Mouse (Mus musculus): Measurements from ENCODE around the gene Rab3il1. TPM values are rescaled to one million over a fixed set of nuclear protein-coding genes. Genes with fewer than 3 reads are reported as not detected.

Rab3il1 gene
- polyA plus RNA-seq, 1 experiment from 2014 or later = 38.0 TPM

DNA sequence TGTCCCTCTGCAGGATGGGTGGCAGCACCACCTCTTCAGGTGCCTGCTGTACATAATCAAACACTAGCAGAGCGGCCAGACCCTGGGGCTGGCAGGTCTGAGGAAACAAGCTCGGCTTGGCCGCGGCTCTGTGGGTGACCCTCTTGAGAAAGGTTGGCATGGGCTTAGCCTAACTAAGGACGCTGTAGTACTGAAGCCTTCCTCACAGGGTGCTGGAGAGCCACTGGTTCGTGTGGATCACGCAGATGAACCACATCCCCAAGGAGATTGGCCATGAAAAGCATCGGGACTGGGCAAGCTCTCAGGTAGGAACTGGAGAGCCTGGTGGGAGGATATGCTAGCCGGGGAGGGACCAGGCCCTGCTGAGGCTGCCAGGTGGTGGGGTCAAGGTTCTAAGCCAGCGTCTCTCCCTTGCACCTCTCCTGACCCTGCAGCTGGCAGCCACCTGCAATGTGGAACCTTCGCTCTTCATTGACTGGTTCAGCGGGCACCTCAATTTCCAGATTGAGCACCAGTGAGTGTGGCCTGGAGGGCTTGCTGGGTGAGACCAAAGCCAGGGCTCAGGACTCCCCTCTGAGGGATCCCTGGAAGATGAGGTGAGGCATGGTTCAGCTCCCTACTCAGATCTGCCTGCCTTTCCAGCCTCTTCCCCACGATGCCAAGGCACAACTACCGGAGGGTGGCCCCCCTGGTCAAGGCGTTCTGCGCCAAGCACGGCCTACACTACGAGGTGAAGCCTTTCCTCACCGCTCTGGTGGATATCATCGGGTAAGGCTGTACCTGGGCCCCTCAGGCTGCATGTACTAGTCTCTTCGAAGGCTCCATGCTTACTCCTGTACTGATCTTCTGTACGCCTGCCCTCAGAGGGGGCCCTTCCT is 54.6 kb downstream of the Rab3il1 start:
- no peak overlapping the region for H3K27ac ChIP-seq (ENCODE audit: poor library complexity, severe bottlenecking)
- no peak overlapping the region for H3K4me3 ChIP-seq
- peaks cover 81% of the 10 kb centered on the region for H3K36me3 ChIP-seq
- H3K4me1 ChIP-seq (replicated peaks) = peaks cover 14% of the 10 kb centered on the region
- H3K9ac ChIP-seq = no peak overlapping the region
- no peaks in the 10 kb centered on the region for H3K9me3 ChIP-seq (replicated peaks)
- ATAC-seq (ENCODE audit: insufficient number of reproducible peaks, low FRiP score) = no peak
- 84% methylated on average over 22 of the region's 22 CpGs for WGBS
- no peak overlapping the region for H3K4me2 ChIP-seq
- no peaks in the 10 kb centered on the region for H3K27me3 ChIP-seq (replicated peaks)

- ATAC-seq (ENCODE audit: insufficient number of reproducible peaks, low FRiP score) = no peak
- H3K9ac ChIP-seq = no peak overlapping the region
- WGBS = 89% methylated on average over 3 of the region's 3 CpGs
- H3K4me1 ChIP-seq (replicated peaks) = peaks cover 14% of the 10 kb centered on the region; the same call in 1 of the 2 replicates
- no peak overlapping the region for H3K4me2 ChIP-seq
- H3K9me3 ChIP-seq (replicated peaks) = no peaks in the 10 kb centered on the region
- H3K27me3 ChIP-seq (replicated peaks) = no peaks in the 10 kb centered on the region
- H3K4me3 ChIP-seq = no peak overlapping the region
- peaks cover 85% of the 10 kb centered on the region for H3K36me3 ChIP-seq
- H3K27ac ChIP-seq (ENCODE audit: poor library complexity, severe bottlenecking) = no peak overlapping the region
Measured at GRCm38 (mm10) chr19:10056686-10057085, 55.2 kb downstream of the Rab3il1 start.

DNA sequence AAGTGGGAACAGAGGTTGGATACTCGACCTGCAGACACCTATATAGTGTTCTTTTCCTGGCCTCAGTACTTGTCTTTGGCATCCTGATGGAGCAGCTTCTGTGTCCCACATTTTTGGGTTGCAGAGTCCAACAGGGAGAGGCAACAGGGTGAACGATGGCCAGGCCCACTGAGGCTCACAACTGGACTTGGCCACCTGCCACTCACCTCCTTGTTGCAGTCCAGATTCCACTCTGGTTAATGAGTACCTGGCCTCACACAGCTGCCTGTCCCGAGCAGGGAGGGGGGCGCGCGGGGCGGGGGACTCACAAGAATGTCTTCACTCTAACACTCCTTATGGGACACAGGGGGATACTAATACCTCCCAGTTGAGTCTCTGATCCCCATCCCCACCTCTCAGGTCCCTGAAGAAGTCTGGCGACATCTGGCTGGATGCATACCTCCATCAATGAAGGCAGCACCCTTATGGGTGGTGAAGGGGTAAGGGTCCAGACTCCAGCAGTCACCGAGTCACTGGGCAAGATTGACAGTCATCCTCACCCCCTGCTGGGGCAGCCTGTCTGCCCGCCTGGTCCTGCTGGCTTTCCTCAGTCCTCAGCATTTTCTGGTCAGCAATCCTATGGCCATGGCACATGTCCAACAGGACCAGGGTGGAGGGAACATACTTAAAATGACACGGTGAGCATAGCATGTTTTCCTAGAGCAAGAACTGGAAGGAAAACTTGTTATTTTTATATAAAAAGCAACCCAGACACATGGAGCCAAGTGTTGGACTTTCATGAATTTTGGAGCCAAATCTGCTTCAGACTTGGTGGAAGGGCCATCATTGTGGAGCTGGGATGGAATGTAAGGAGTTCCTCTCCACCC is 56.2 kb downstream of the Rab3il1 start:
- Histone ChIP-seq H3K4me1 (replicated peaks) (peaks cover 14% of the 10 kb centered on the region; the same call in 1 of the 2 replicates), H3K4me3 (no peak overlapping the region), H3K27me3 (replicated peaks) (no peaks in the 10 kb centered on the region), H3K9ac (no peak overlapping the region), H3K27ac (ENCODE audit: poor library complexity, severe bottlenecking) (no peak overlapping the region), H3K36me3 (peaks cover 86% of the 10 kb centered on the region), H3K4me2 (no peak overlapping the region), H3K9me3 (replicated peaks) (no peaks in the 10 kb centered on the region)
- 64% methylated on average over 11 of the region's 11 CpGs for WGBS
- no peak for ATAC-seq (ENCODE audit: insufficient number of reproducible peaks, low FRiP score)

- H3K27ac ChIP-seq (ENCODE audit: poor library complexity, severe bottlenecking) = no peak overlapping the region
- no peaks in the 10 kb centered on the region for H3K27me3 ChIP-seq (replicated peaks)
- H3K4me1 ChIP-seq (replicated peaks) = peaks cover 14% of the 10 kb centered on the region; the same call in 1 of the 2 replicates
- ATAC-seq (ENCODE audit: insufficient number of reproducible peaks, low FRiP score) = no peak
- no peak overlapping the region for H3K4me3 ChIP-seq
- no peak overlapping the region for H3K9ac ChIP-seq
- peaks cover 85% of the 10 kb centered on the region for H3K36me3 ChIP-seq
- no peaks in the 10 kb centered on the region for H3K9me3 ChIP-seq (replicated peaks)
- WGBS = 92% methylated on average over 1 of the region's 1 CpGs
- H3K4me2 ChIP-seq = no peak overlapping the region
Measured at GRCm38 (mm10) chr19:10058352-10058825, 56.9 kb downstream of the Rab3il1 start.

GRCm38 (mm10) chr19:10058876-10059427 is 57.5 kb downstream of the Rab3il1 start:
- WGBS = 68% methylated on average over 9 of the region's 9 CpGs
- Histone ChIP-seq H3K4me2 (no peak overlapping the region), H3K9ac (no peak overlapping the region), H3K4me1 (replicated peaks) (peaks cover 14% of the 10 kb centered on the region; the same call in 1 of the 2 replicates), H3K9me3 (replicated peaks) (no peaks in the 10 kb centered on the region), H3K4me3 (no peak overlapping the region), H3K27ac (ENCODE audit: poor library complexity, severe bottlenecking) (no peak overlapping the region), H3K27me3 (replicated peaks) (no peaks in the 10 kb centered on the region), H3K36me3 (peaks cover 84% of the 10 kb centered on the region)
- no peak for ATAC-seq (ENCODE audit: insufficient number of reproducible peaks, low FRiP score)

DNA sequence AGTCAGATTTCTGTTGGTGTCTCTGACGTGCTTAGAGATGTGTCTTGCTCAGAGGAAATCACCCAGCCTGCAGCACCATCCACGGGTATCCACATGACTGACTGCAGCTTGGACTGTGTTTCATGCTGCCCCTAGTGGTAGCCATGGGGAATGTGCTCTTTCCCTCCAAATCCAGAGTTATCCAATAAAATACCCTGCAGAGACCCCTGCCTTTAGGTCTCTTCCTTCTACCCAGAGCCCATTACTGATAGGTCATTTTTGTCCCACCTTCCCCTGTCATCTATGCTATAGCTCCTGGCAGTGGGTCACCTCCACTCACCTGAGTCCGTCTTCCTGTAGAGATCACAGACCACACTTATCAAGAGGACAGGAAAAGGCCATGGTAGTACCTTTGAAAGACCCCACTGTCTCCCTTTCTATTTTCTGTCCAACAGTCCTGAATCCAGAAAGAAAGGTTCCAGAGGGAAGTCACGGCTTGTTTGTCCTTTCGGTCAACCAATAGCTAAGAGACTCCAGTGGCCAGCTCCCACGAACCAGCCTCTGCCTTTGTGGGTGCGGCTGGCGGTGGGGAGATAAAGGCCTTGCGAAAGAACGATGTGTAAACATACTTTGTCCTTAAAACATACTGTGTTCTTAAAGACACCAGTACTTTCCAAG is 58.6 kb downstream of the Rab3il1 start:
- Histone ChIP-seq H3K36me3 (peaks cover 84% of the 10 kb centered on the region), H3K9me3 (replicated peaks) (no peaks in the 10 kb centered on the region)

DNA sequence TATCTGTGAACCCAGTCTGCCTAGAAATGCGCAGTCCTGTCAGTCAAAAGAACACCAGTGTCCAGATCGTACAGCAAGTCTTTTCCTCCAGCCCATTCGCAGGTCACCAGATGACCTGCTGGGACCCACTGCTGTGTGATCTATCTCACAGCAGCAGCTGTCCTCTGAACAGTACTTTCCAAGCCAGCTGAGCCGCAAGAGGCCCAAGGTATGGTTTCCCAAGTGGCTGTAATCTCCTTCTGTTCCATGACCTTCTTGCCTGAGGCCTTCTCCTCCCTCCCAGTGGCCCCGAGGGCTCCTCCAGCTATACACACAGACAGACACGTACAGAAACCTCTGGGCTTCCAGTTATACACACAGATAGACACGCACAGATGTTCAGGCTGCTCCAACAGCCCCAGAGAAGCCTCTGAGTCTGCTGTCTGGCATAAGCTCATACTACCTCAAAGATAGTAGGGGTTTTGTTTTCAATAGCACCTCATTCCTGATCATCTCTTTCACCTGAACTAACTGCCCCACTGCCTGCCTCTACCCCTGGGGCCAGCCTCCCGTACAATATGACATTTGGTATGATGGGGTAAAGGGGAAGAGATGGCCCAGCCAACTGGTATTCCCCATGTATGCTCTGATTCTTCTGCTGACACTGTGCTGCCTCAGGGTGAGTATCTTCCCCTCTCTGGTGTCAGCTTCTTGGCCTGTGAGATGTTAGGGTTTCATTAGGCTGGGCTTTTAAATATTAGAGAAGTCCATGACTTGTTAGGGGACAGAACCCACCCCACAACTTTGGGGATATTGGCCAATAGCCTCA is 59.5 kb downstream of the Rab3il1 start:
- ATAC-seq (ENCODE audit: insufficient number of reproducible peaks, low FRiP score) = no peak
- Histone ChIP-seq H3K4me3 (no peak overlapping the region), H3K9ac (peak overlapping the region; percentile 29; the same call in 1 of the 2 replicates), H3K27me3 (replicated peaks) (no peaks in the 10 kb centered on the region), H3K36me3 (peaks cover 84% of the 10 kb centered on the region), H3K27ac (ENCODE audit: poor library complexity, severe bottlenecking) (peak overlapping the region; percentile 48; the same call in 1 of the 2 replicates), H3K9me3 (replicated peaks) (no peaks in the 10 kb centered on the region), H3K4me2 (no peak overlapping the region), H3K4me1 (replicated peaks) (peaks cover 17% of the 10 kb centered on the region)
- 40% methylated on average over 8 of the region's 8 CpGs for WGBS

More for the DNA sequence above, 58.6 kb downstream of the Rab3il1 start:
- Histone ChIP-seq H3K27me3 (replicated peaks) (no peaks in the 10 kb centered on the region), H3K4me3 (no peak overlapping the region), H3K27ac (ENCODE audit: poor library complexity, severe bottlenecking) (peak overlapping the region; percentile 48; the same call in 1 of the 2 replicates), H3K9ac (no peak overlapping the region), H3K4me2 (peak overlapping the region; percentile 17; the same call in 1 of the 2 replicates), H3K4me1 (replicated peaks) (peaks cover 17% of the 10 kb centered on the region)
- peak; percentile 73 for ATAC-seq (ENCODE audit: insufficient number of reproducible peaks, low FRiP score)
- 29% methylated on average over 10 of the region's 10 CpGs for WGBS

- Histone ChIP-seq H3K36me3 (peaks cover 84% of the 10 kb centered on the region), H3K4me1 (replicated peaks) (peaks cover 17% of the 10 kb centered on the region), H3K27ac (ENCODE audit: poor library complexity, severe bottlenecking) (no peak overlapping the region), H3K4me3 (no peak overlapping the region), H3K27me3 (replicated peaks) (no peaks in the 10 kb centered on the region), H3K4me2 (no peak overlapping the region), H3K9ac (no peak overlapping the region), H3K9me3 (replicated peaks) (no peaks in the 10 kb centered on the region)
- 90% methylated on average over 2 of the region's 2 CpGs for WGBS
- no peak for ATAC-seq (ENCODE audit: insufficient number of reproducible peaks, low FRiP score)
Measured at GRCm38 (mm10) chr19:10061624-10062023, 60.2 kb downstream of the Rab3il1 start.

DNA sequence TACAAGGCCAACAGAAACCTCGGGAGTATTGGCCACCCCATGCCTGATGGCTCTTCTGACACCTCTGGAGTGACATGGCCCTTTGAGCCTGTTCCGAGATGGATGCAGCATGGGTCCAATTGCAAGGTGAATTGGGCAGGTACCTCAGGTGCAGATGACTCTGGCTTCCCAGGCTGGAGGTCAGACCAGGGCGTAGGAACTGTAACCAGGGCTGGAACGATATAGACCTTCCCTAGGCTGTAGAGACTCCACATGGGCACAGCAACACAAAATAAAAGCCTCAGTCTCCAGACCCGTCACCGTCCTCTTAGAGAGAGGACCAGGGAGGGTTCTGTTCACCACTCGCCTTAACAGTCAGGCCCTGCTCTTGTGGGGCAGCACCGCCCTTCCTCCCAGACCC is 60.8 kb downstream of the Rab3il1 start:
- no peak for ATAC-seq (ENCODE audit: insufficient number of reproducible peaks, low FRiP score)
- H3K27me3 ChIP-seq (replicated peaks) = no peaks in the 10 kb centered on the region
- peaks cover 84% of the 10 kb centered on the region for H3K36me3 ChIP-seq
- no peak overlapping the region for H3K4me3 ChIP-seq
- H3K9ac ChIP-seq = no peak overlapping the region
- WGBS = 86% methylated on average over 8 of the region's 8 CpGs
- no peak overlapping the region for H3K27ac ChIP-seq (ENCODE audit: poor library complexity, severe bottlenecking)
- H3K4me2 ChIP-seq = no peak overlapping the region
- peaks cover 17% of the 10 kb centered on the region for H3K4me1 ChIP-seq (replicated peaks)
- H3K9me3 ChIP-seq (replicated peaks) = no peaks in the 10 kb centered on the region

DNA sequence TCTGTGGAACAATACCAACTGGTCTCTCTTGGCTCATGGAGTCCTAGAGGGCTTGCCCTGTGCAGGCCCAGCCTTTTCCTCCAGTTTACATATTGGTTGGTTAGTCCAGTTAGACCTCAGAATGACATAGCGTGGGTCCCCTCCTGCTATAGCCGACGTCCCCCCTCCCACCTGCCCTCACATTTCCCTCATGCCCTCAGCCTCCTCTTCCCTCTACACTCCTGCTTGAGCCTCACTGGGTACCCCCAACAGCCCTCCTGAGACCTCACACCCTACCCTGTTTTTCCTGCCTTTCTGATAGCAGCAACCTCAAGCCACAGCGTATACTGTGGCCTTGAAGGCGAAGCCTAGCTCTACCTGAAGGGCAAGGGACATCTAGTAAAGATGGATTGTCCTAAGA is 61.4 kb downstream of the Rab3il1 start:
- Histone ChIP-seq H3K4me3 (no peak overlapping the region), H3K4me2 (no peak overlapping the region), H3K27me3 (replicated peaks) (no peaks in the 10 kb centered on the region), H3K9me3 (replicated peaks) (no peaks in the 10 kb centered on the region), H3K4me1 (replicated peaks) (peaks cover 17% of the 10 kb centered on the region), H3K27ac (ENCODE audit: poor library complexity, severe bottlenecking) (no peak overlapping the region), H3K9ac (no peak overlapping the region), H3K36me3 (peaks cover 80% of the 10 kb centered on the region)
- ATAC-seq (ENCODE audit: insufficient number of reproducible peaks, low FRiP score) = no peak
- 91% methylated on average over 5 of the region's 5 CpGs for WGBS

Measured in heart, embryonic 12.5 days (tissue).